Mouse (Mus musculus) ES-Bruce4 (cell line): ENCODE data around the gene Sh3d21.

Source experiments
- CTCF ChIP-seq: IDR thresholded peaks from one replicate; pipeline ENCODE4 v1.8.1; 2011; ENCODE audit warnings: low read depth, low read length
- EP300 ChIP-seq: IDR thresholded peaks from 2 replicates; pipeline ENCODE4 v1.6.1; 2011; ENCODE audit warnings: low read depth, low read length; ENCODE audit not compliant: insufficient read depth
- POLR2A ChIP-seq: IDR thresholded peaks from one replicate; pipeline ENCODE4 v1.8.1; 2011; ENCODE audit warnings: low read length; ENCODE audit not compliant: insufficient read depth

- no peak for TF ChIP-seq POLR2A
- TF ChIP-seq CTCF: no peak
- no peak for TF ChIP-seq EP300
Observed at GRCm38 (mm10) chr4:126146974-126147532, 16.2 kb downstream of the Sh3d21 start.
